Mouse (Mus musculus) E14TG2a.4 (cell line): Measurements from ENCODE around the gene Nkain4.

Source experiments
- CTCF ChIP-seq: conservative IDR thresholded peaks from 2 replicates; pipeline ENCODE4 v1.5.1; 2014; ENCODE audit warnings: low read length
- NANOG ChIP-seq: IDR thresholded peaks from 2 replicates; pipeline ENCODE4 v1.6.1; 2014; ENCODE audit warnings: borderline replicate concordance, low read length, mixed read lengths
- POU5F1 ChIP-seq: IDR thresholded peaks from 2 replicates; pipeline ENCODE4 v1.6.1; 2014; ENCODE audit warnings: low read length, borderline replicate concordance

DNA sequence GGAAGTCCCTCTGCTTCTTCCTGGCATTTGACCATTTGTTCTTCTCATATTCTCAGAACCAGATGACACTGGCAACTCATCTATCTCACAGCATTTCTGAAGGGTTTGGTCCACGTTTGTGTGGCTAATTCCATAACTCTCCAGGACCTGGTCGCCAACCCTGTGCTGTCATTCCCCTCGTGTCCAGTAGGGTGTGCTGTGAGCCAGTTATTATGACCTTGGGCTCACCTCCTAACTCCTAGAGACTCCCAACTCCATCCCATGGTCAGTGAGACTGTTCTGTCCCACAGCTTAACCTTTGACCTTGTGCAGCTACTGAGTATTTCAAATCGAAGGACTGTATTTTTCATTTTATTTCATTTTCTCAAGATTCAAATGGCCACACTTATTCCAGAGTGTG lies 29.3 kb downstream of the Nkain4 start:
- TF ChIP-seq CTCF (peak; percentile 94), NANOG (no peak), POU5F1 (no peak)
